Mouse (Mus musculus) liver, adult 10 weeks (tissue): ENCODE measurements around the gene Olfr476. TPM values are rescaled to one million over a fixed set of nuclear protein-coding genes. Genes with fewer than 3 reads are reported as not detected.

ENCODE experiments used
- polyA plus RNA-seq: library from polyadenylated mRNA; stranded (reverse); fragments of 350-450 nt; fragmentation: Illumina TruSeq; extraction: RNeasy Lipid Tissue Mini Kit (QIAGEN cat#74804); gene quantifications from one replicate; pipeline ENCODE4 v1.2.3, GENCODE M21; 2014; ENCODE audit warnings: low read depth, low replicate concordance

Gene Olfr476
- not detected for polyA plus RNA-seq

DNA sequence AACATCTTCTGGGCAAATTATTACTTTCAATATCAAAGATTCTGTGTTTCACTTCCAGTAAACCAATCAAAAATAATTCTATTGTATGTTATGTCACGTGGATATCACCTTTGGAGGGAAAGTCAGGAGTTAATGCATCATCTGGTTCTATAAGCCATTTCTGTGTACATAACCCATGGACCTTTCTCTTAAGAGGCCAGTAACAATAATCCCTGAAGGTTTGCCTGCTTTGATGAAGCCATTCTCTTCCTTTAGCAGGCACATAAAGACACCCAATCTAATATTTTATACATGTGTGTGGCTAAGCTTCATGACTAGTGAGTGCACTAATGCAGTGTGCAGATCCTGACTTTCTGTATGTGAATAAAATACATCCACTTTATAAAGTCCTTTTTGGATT lies at the start of gene Olfr476:
Gene Olfr476 (plus strand): TSS at position 301 of the 400 bp plus-strand sequence.

DNA sequence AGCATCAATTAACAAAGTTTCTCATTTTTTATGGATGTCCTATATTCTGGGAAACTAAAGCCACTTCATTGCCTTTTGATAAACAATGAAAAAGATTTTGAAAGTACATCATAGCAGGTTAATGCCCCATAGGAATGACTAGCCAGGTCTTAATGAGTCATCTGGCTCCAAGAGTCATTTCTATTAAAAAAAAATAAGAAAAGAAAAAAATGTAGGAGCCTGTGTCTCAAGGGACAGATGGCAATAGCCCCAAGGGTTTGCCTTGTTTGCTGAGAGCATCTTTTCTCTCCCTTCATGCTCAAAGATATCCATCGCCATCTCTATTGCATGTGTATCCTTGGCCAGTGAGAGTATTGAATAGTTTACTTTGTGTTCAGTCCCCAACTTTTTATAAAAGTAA lies 34.5 kb upstream of the Olfr476 start, which contains the start of gene Olfr473:
Gene Olfr473 (plus strand): TSS at position 301 of the 400 bp plus-strand sequence.

DNA sequence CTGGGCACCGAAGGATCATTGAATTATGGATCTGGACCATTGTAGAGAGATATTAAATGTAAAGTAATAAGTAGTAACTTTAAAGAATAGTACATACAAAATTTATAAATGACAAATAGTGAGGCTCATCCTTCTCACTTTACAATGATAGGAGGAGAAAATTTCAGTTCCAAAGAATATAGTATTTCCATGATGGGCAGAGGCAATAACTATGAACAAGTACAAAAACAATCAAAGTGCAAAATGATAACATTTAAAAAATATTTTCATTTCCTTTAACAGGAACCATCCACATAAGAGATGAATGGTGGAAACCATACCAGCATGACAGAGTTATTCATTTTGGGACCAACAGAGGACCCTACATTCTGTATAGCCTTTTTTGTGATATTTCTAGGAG lies 10.3 kb upstream of the Olfr476 start, which contains the start of gene Olfr474:
Gene Olfr474 (plus strand): TSS at position 301 of the 400 bp plus-strand sequence.

DNA sequence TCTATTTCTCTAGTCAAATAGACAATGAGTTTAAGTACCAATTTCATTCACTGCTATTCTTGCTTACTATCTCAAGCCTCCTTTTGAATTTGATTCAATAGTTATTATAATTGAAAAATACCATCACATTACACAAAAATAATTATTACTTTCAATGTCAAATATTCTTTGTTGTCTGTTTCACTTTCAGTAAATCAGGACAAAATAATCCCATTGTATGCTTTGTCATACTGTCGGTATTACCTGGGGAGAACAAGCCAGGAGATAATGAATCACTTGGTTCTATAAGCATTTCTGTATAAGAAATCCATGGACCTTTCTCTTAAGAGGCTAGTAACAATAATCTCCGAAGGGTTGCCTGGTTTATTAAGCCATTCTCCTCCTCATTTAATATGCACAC lies 21.8 kb downstream of the Olfr476 start, which contains the start of gene Olfr477:
Gene Olfr477 (plus strand): TSS at position 301 of the 400 bp plus-strand sequence.

Other genes starting within 250 kb of the Olfr476 start
- not detected for gene Cyb5r2, start 206.8 kb upstream of the Olfr476 start, polyA plus RNA-seq
- gene Ovch2, start 163.6 kb upstream of the Olfr476 start, polyA plus RNA-seq = not detected
- gene Olfr467, start 152.5 kb upstream of the Olfr476 start, polyA plus RNA-seq = not detected
- not detected for gene Olfr469, start 139.3 kb upstream of the Olfr476 start, polyA plus RNA-seq
- gene Olfr470, start 117.3 kb upstream of the Olfr476 start, polyA plus RNA-seq = not detected
- gene Olfr472, start 66.9 kb upstream of the Olfr476 start, polyA plus RNA-seq = not detected
- gene Olfr473, start 34.4 kb upstream of the Olfr476 start, polyA plus RNA-seq = not detected
- gene Olfr474, start 10.2 kb upstream of the Olfr476 start, polyA plus RNA-seq = not detected
- not detected for gene Olfr477, start 21.9 kb downstream of the Olfr476 start, polyA plus RNA-seq
- gene Olfr478, start 69.2 kb downstream of the Olfr476 start, polyA plus RNA-seq = not detected
- not detected for gene Olfr479, start 85.9 kb downstream of the Olfr476 start, polyA plus RNA-seq
- gene Olfr480, start 102.5 kb downstream of the Olfr476 start, polyA plus RNA-seq = not detected
- gene Olfr481, start 115.1 kb downstream of the Olfr476 start, polyA plus RNA-seq = not detected
- not detected for gene Olfr482, start 132.8 kb downstream of the Olfr476 start, polyA plus RNA-seq
- gene Olfr483, start 136.0 kb downstream of the Olfr476 start, polyA plus RNA-seq = not detected
- gene Olfr484, start 162.6 kb downstream of the Olfr476 start, polyA plus RNA-seq = not detected
- not detected for gene Olfr485, start 195.1 kb downstream of the Olfr476 start, polyA plus RNA-seq
- not detected for gene Olfr486, start 207.9 kb downstream of the Olfr476 start, polyA plus RNA-seq
- not detected for gene Olfr487, start 249.8 kb downstream of the Olfr476 start, polyA plus RNA-seq